Mouse (Mus musculus): ENCODE data around the gene Entpd2. TPM values are rescaled to one million over a fixed set of nuclear protein-coding genes. Genes with fewer than 3 reads are reported as not detected.

Entpd2 gene
- polyA plus RNA-seq, 1 experiment: 18.8 TPM

DNA sequence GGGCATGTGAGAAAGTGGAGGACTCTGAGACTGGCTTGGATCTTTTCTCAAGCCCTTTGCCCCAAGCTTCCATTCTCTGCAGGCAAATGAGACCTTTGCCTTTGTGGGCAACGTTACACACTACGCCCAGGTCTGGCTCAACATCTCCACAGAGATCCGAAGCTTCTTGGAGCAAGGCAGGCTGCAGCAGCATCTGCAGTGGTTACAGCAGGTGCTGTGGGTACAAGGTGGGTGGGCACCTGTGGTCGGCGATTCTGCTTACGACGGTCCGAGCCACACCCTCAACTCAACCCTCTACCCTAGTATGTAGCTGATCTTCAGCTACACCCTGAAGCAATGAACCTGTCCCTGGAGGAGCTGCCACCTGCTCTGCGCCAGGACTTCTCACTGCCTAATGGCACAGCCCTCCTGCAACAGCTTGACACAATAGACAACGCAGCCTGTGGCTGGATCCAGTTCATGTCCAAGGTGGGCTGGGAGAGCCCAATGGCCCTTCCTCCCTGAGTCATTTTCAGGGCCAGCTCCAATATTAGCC lies 40.7 kb downstream of the Entpd2 start:
- no peak for TF ChIP-seq CTCF (conservative IDR thresholded peaks at IDR 0.05; ENCODE audit: insufficient read depth, insufficient read length, low read depth, low read length)
- no peak for TF ChIP-seq POLR2A (IDR thresholded peaks at IDR 0.05; ENCODE audit: low read depth, low read length)
- no peak overlapping the region for H3K4me3 ChIP-seq (ENCODE audit: insufficient read depth, low read depth, low read length)
- no peaks in the 10 kb centered on the region for H3K4me1 ChIP-seq (ENCODE audit: control insufficient read depth, insufficient read depth, low read length)
- H3K27me3 ChIP-seq (replicated peaks; ENCODE audit: control insufficient read depth, insufficient read depth, low read length): no peaks in the 10 kb centered on the region
- no peak for DNase-seq
- 80% methylated on average over 10 of the region's 10 CpGs for WGBS
- H3K36me3 ChIP-seq (ENCODE audit: control insufficient read depth, insufficient read depth, low read length): no peaks in the 10 kb centered on the region
- H3K27ac ChIP-seq (ENCODE audit: insufficient read depth, low read depth, low read length): no peak overlapping the region

DNA sequence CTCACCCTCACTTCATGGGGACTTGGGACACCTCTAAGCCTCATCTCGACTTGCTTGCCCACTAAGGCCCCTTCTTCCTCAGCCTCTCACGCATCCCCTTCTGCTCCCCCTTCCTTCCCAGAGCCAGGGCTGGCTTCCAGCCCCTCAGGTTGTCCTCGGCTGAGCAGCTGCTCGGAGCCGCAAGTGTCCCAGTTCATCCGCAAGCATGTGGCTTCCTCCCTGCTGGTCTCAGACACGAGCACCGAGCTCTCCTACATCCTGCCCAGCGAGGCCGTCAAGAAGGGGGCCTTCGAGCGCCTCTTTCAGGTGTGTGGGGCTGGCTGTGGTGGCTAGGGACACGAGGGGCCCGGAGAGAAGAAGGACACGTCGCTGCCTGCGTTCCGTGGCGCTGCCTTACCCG lies 45.4 kb downstream of the Entpd2 start:
- TF ChIP-seq CTCF (conservative IDR thresholded peaks at IDR 0.05; ENCODE audit: insufficient read depth, insufficient read length, low read depth, low read length) (no peak), POLR2A (IDR thresholded peaks at IDR 0.05; ENCODE audit: low read depth, low read length) (no peak)
- Histone ChIP-seq H3K4me3 (ENCODE audit: insufficient read depth, low read depth, low read length) (no peak overlapping the region), H3K4me1 (ENCODE audit: control insufficient read depth, insufficient read depth, low read length) (no peaks in the 10 kb centered on the region), H3K36me3 (ENCODE audit: control insufficient read depth, insufficient read depth, low read length) (no peaks in the 10 kb centered on the region), H3K27me3 (replicated peaks; ENCODE audit: control insufficient read depth, insufficient read depth, low read length) (no peaks in the 10 kb centered on the region), H3K27ac (ENCODE audit: insufficient read depth, low read depth, low read length) (no peak overlapping the region)
- WGBS: 84% methylated on average over 20 of the region's 20 CpGs
- no peak for DNase-seq

DNA sequence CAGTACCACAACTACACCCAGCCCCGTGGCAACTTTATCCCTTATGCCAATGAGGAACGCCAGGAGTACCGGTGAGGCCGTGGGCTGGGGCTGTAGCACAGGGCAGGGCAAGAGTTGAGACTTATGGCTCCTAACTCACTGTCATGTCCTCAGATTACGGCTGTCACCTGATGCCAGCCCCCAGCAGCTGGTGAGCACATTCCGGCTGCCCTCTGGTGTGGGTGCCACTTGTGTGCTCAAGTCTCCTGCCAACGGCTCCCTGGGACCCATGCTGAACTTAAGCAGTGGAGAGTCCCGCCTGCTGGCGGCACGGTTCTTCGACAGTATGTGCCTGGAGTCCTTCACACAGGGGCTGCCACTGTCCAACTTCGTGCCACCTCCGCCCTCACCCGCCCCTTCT lies 47.0 kb downstream of the Entpd2 start:
- no peak overlapping the region for H3K4me3 ChIP-seq (ENCODE audit: insufficient read depth, low read depth, low read length)
- H3K27me3 ChIP-seq (replicated peaks; ENCODE audit: control insufficient read depth, insufficient read depth, low read length): no peaks in the 10 kb centered on the region
- H3K27ac ChIP-seq (ENCODE audit: insufficient read depth, low read depth, low read length): no peak overlapping the region
- no peaks in the 10 kb centered on the region for H3K4me1 ChIP-seq (ENCODE audit: control insufficient read depth, insufficient read depth, low read length)
- no peaks in the 10 kb centered on the region for H3K36me3 ChIP-seq (ENCODE audit: control insufficient read depth, insufficient read depth, low read length)
- 88% methylated on average over 14 of the region's 14 CpGs for WGBS
- TF ChIP-seq POLR2A (IDR thresholded peaks at IDR 0.05; ENCODE audit: low read depth, low read length): no peak
- no peak for TF ChIP-seq CTCF (conservative IDR thresholded peaks at IDR 0.05; ENCODE audit: insufficient read depth, insufficient read length, low read depth, low read length)
- no peak for DNase-seq

Other genes with a start within 250 kb of the Entpd2 start
- 5.7 and 7.8 TPM in 2 replicates for gene Nrarp, start 215.1 kb upstream of the Entpd2 start, polyA plus RNA-seq (2012; rRNA removed)
- gene Tor4a, start 199.0 kb upstream of the Entpd2 start, polyA plus RNA-seq (2012; rRNA removed): 21.8 and 26.9 TPM in 2 replicates
- 62.6 and 70.5 TPM in 2 replicates for gene Nelfb, start 184.4 kb upstream of the Entpd2 start, polyA plus RNA-seq (2012; rRNA removed)
- gene Stpg3, start 181.2 kb upstream of the Entpd2 start, polyA plus RNA-seq (2012; rRNA removed): 0.42 and 0.68 TPM in 2 replicates
- 0.55 and 0.58 TPM in 2 replicates for gene Fam166a, start 177.1 kb upstream of the Entpd2 start, polyA plus RNA-seq (2012; rRNA removed)
- gene Tubb4b, start 171.2 kb upstream of the Entpd2 start, polyA plus RNA-seq (2012; rRNA removed): 313 and 314 TPM in 2 replicates
- gene Slc34a3, start 161.5 kb upstream of the Entpd2 start, polyA plus RNA-seq (2012; rRNA removed): 240 and 299 TPM in 2 replicates
- gene Rnf224, start 159.1 kb upstream of the Entpd2 start, polyA plus RNA-seq (2012; rRNA removed): 0.06 and 0.12 TPM in 2 replicates
- 49.1 and 57.9 TPM in 2 replicates for gene Rnf208, start 153.6 kb upstream of the Entpd2 start, polyA plus RNA-seq (2012; rRNA removed)
- 0.66 and 1.2 TPM in 2 replicates for gene Cysrt1, start 153.4 kb upstream of the Entpd2 start, polyA plus RNA-seq (2012; rRNA removed)
- gene AL732309.1, start 149.0 kb upstream of the Entpd2 start, polyA plus RNA-seq (2012; rRNA removed): 13.0 and 15.2 TPM in 2 replicates
- gene Tmem203, start 140.4 kb upstream of the Entpd2 start, polyA plus RNA-seq (2012; rRNA removed): 48.9 and 50.7 TPM in 2 replicates
- 81.0 and 85.4 TPM in 2 replicates for gene Tprn, start 133.3 kb upstream of the Entpd2 start, polyA plus RNA-seq (2012; rRNA removed)
- 46.2 and 48.8 TPM in 2 replicates for gene Ssna1, start 123.4 kb upstream of the Entpd2 start, polyA plus RNA-seq (2012; rRNA removed)
- gene Anapc2, start 123.4 kb upstream of the Entpd2 start, polyA plus RNA-seq (2012; rRNA removed): 82.6 and 92.3 TPM in 2 replicates
- not detected in 2 replicates for gene Tmem210, start 107.7 kb upstream of the Entpd2 start, polyA plus RNA-seq (2012; rRNA removed)
- gene Lrrc26, start 106.0 kb upstream of the Entpd2 start, polyA plus RNA-seq (2012; rRNA removed): 2.7 and 3.0 TPM in 2 replicates
- gene Grin1, start 76.7 kb upstream of the Entpd2 start, polyA plus RNA-seq (2012; rRNA removed): 0.34 and 0.41 TPM in 2 replicates
- gene Man1b1, start 63.5 kb upstream of the Entpd2 start, polyA plus RNA-seq (2012; rRNA removed): 16.6 and 19.6 TPM in 2 replicates
- gene Dpp7, start 39.5 kb upstream of the Entpd2 start, polyA plus RNA-seq (2012; rRNA removed): 167 and 171 TPM in 2 replicates
- 125 and 133 TPM in 2 replicates for gene Uap1l1, start 30.2 kb upstream of the Entpd2 start, polyA plus RNA-seq (2012; rRNA removed)
- 0.20 and 0.34 TPM in 2 replicates for gene Sapcd2, start 23.6 kb upstream of the Entpd2 start, polyA plus RNA-seq (2012; rRNA removed)
- gene Npdc1, start 3.5 kb downstream of the Entpd2 start, polyA plus RNA-seq (2012; rRNA removed): 73.7 and 99.5 TPM in 2 replicates
- 0.19 and 0.80 TPM in 2 replicates for gene Fut7, start 27.4 kb downstream of the Entpd2 start, polyA plus RNA-seq (2012; rRNA removed)
- gene Abca2, start 32.8 kb downstream of the Entpd2 start, polyA plus RNA-seq (2012; rRNA removed): 51.0 and 64.0 TPM in 2 replicates
- gene Clic3, start 61.0 kb downstream of the Entpd2 start, polyA plus RNA-seq (2012; rRNA removed): 104 and 130 TPM in 2 replicates
- gene Paxx, start 65.2 kb downstream of the Entpd2 start, polyA plus RNA-seq (2012; rRNA removed): 49.0 and 53.2 TPM in 2 replicates
- 47.2 and 51.6 TPM in 2 replicates for gene Ptgds, start 74.2 kb downstream of the Entpd2 start, polyA plus RNA-seq (2012; rRNA removed)
- 0.18 TPM in 1 of 2 replicates, not detected in the other for gene Lcn12, start 98.0 kb downstream of the Entpd2 start, polyA plus RNA-seq (2012; rRNA removed)
- gene Fbxw5, start 104.9 kb downstream of the Entpd2 start, polyA plus RNA-seq (2012; rRNA removed): 39.6 and 48.4 TPM in 2 replicates
- gene C8g, start 105.8 kb downstream of the Entpd2 start, polyA plus RNA-seq (2012; rRNA removed): 20.6 and 22.0 TPM in 2 replicates
- gene Traf2, start 151.1 kb downstream of the Entpd2 start, polyA plus RNA-seq (2012; rRNA removed): 14.8 and 15.3 TPM in 2 replicates
- 195 and 198 TPM in 2 replicates for gene Edf1, start 162.0 kb downstream of the Entpd2 start, polyA plus RNA-seq (2012; rRNA removed)
- gene Mamdc4, start 179.0 kb downstream of the Entpd2 start, polyA plus RNA-seq (2012; rRNA removed): 1.3 and 2.3 TPM in 2 replicates
- gene Phpt1, start 179.3 kb downstream of the Entpd2 start, polyA plus RNA-seq (2012; rRNA removed): 74.9 and 92.3 TPM in 2 replicates
- 0.36 and 0.62 TPM in 2 replicates for gene Ajm1, start 185.9 kb downstream of the Entpd2 start, polyA plus RNA-seq (2012; rRNA removed)
- gene Rabl6, start 212.6 kb downstream of the Entpd2 start, polyA plus RNA-seq (2012; rRNA removed): 53.8 and 58.9 TPM in 2 replicates
- 0.03 TPM in 1 of 2 replicates, not detected in the other for gene Ccdc183, start 221.8 kb downstream of the Entpd2 start, polyA plus RNA-seq (2012; rRNA removed)
- gene Tmem141, start 226.1 kb downstream of the Entpd2 start, polyA plus RNA-seq (2012; rRNA removed): 37.7 and 43.2 TPM in 2 replicates
- 1.7 and 3.4 TPM in 2 replicates for gene Fcna, start 232.2 kb downstream of the Entpd2 start, polyA plus RNA-seq (2012; rRNA removed)

All from kidney, adult 2 months (tissue).